Mouse (Mus musculus): ENCODE results near the gene Them7. TPM values are rescaled to one million over a fixed set of nuclear protein-coding genes. Genes with fewer than 3 reads are reported as not detected.

Gene Them7
- total RNA-seq, 2 experiments from 2014 or later, result 1.3 to 1.6 TPM

DNA sequence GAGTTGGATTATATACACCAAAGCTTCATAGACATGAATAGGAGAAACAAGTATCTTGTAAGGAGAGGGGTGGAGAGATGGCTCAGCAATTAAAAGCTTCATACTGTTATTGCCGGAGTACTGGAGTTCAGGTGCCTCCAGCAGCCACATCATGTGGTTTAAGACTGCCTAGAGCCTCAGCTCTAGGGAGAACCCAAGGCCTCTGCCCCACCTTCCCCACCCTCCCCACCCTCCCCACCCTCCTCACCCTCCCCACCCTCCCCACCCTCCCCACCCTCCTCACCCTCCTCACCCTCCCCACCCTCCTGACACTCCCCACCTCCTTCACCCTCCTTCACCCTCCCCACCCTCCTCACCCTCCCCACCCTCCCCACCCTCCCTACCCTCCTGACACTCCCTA, 185.1 kb downstream of the Them7 start:
- no peak for DNase-seq (ENCODE audit: low spot score in 2 of 2)

GRCm38 (mm10) chr2:105414309-105414708, 190.2 kb downstream of the Them7 start:
- no peak for DNase-seq (ENCODE audit: low spot score in 2 of 2)

- DNase-seq (ENCODE audit: low spot score in 2 of 2), result no peak
Observed at GRCm38 (mm10) chr2:105416046-105416659, 192.0 kb downstream of the Them7 start.

GRCm38 (mm10) chr2:105416660-105417348, 192.7 kb downstream of the Them7 start:
- no peak for DNase-seq (ENCODE audit: low spot score in 2 of 2)

GRCm38 (mm10) chr2:105417663-105418062, 193.5 kb downstream of the Them7 start:
- DNase-seq (ENCODE audit: low spot score in 2 of 2), result no peak

GRCm38 (mm10) chr2:105418629-105419227, 194.6 kb downstream of the Them7 start:
- no peak for DNase-seq (ENCODE audit: low spot score in 2 of 2)

DNA sequence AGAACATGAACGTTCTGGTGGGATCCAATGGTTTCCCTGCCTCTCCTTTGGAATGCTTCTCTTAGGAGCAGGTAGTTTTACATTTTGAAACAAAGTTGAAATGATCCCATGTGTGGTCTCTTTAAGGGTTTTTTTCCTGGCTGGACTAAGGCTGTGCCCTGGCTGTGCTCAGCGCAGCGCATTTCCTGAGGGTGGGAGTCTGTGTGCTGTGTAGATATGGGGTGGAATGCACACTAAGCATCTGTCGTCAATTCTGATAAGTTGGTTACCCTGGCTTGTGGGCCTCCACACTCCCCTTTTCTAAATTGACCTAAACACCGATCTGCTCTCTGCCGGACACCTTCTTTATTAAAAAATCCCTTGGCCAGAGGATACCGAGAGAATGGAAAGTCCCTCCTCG, 203.3 kb downstream of the Them7 start:
- no peak for DNase-seq (ENCODE audit: low spot score in 2 of 2)

DNA sequence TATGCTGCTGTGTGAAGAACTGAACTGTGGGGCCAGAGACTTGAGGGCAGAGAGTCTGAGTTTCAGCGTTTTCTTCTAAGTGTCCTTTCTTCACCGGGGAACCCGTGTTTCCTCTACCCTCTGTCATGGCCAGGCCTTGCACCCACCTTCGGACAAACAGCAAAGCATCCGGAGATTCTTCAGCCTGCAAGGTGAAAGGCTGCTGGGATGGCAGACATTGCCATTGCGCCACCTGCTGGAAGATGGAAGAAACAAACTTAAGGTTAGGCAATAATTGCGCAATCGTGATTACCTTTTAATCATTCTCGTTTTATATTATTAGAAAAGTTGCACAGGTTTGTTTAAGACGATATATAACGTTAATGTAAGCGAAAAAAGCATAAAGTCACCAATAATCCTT, 203.9 kb downstream of the Them7 start:
- DNase-seq (ENCODE audit: low spot score in 2 of 2), result peak; percentile 14 to 26

DNA sequence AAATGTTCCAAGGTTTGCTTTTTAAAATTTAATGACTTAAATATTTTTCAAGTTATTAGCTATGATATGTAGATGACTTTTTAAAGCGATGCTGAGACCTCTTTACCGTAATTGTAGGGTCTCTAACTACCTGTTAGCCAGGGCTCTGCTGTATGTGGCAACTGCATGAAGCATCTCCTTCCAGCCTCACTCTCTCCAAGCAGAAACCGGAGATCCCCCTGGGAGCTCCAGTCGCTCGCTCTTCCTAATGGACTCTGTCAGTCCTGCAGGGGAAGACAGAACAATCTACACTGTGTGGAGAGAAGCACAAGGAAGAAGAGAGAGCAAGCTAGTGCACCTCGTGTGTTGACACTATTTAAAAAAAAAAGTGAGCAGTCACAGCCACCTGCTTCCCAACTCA, 204.3 kb downstream of the Them7 start:
- DNase-seq (ENCODE audit: low spot score in 2 of 2), result no peak

Other genes starting within 250 kb of the Them7 start
- gene Eif3m, start 207.2 kb upstream of the Them7 start, total RNA-seq (2021), result 100 to 1,000 TPM; 193 to 197 TPM
- not detected for gene Gm11060, start 132.3 kb upstream of the Them7 start, total RNA-seq (2021)
- gene Wt1, start 97.8 kb upstream of the Them7 start, total RNA-seq (2021), result 10 to 100 TPM; 11.1 to 33.6 TPM
- gene Rcn1, start 175.0 kb downstream of the Them7 start, total RNA-seq (2021), result 10 to 100 TPM; 89.0 to 99.2 TPM

Data from adrenal gland, postnatal 4 days (tissue).